Mouse (Mus musculus): ENCODE measurements around the gene Phf21a.

DNA sequence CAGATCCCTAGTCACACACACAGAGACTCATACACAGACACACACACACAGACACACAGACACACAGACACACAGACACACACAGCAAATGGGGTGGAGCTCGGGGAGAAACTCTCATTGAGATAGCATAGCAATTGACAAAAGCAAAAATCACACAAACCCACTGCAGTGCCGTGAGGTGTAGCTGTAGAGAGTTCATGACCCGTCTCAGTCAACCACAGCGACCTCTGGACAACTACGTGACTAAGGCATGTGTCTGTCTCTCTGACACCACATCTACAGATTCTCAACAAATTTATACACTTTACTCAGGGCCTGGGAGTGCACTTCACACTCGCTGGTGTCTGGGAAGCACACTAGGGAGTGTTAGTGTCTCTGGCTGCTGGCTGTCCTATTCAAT lies 27.0 kb upstream of the Phf21a start:
- TF ChIP-seq POLR2A (IDR thresholded peaks at IDR 0.05; ENCODE audit: insufficient read depth, low read depth, low read length) (no peak), CTCF (IDR thresholded peaks at IDR 0.05) (no peak)
